Mouse (Mus musculus) hindbrain, postnatal 0 days (tissue): ENCODE measurements at regions not wholly inside any gene's neighbourhood (a gene's known extent, or its start where the extent isn't known, plus 50 kb on each side); places are given as distances from the start of the nearest gene placed in this dataset.

Source experiments
- ATAC-seq: fragments of 200-750 bp; cut with Nextera tagmentation; 2 replicates; pipeline ENCODE4 v1.8.0; 2017; ENCODE audit warnings: mild to moderate bottlenecking, moderate TSS enrichment, moderate library complexity
- DNase-seq: peaks from one replicate; pipeline ENCODE4 v3.0.0-alpha.2; 2015; ENCODE audit warnings: low spot score
- H3K27ac ChIP-seq: fragments of 300-500 bp; sonication (generic); 2 replicates; pipeline ENCODE4 v1.5.1; 2014; ENCODE audit warnings: mild to moderate bottlenecking
- H3K27me3 ChIP-seq: fragments of 300-500 bp; sonication (generic); 2 replicates; pipeline ENCODE4 v1.6.1; 2014; ENCODE audit warnings: low read length, mixed read lengths; ENCODE audit not compliant: insufficient read depth
- H3K36me3 ChIP-seq: fragments of 300-500 bp; sonication (generic); 2 replicates; pipeline ENCODE4 v1.6.1; 2014; ENCODE audit warnings: low read length, mixed read lengths; ENCODE audit not compliant: insufficient read depth
- H3K4me1 ChIP-seq: fragments of 300-500 bp; sonication (generic); 2 replicates; pipeline ENCODE4 v1.6.1; 2014; ENCODE audit warnings: antibody characterized with exemption, low read length, mixed read lengths; ENCODE audit not compliant: insufficient read depth
- H3K4me2 ChIP-seq: fragments of 300-500 bp; sonication (generic); 2 replicates; pipeline ENCODE4 v1.6.1; 2014; ENCODE audit warnings: low read depth, mild to moderate bottlenecking, low read length, moderate library complexity, mixed read lengths
- H3K4me3 ChIP-seq: fragments of 300-500 bp; sonication (generic); 2 replicates; pipeline ENCODE4 v1.5.1; 2014; ENCODE audit warnings: low read length
- H3K9ac ChIP-seq: fragments of 300-500 bp; sonication (generic); replicated peaks from 2 replicates; pipeline ENCODE4 v1.6.1; 2014; ENCODE audit warnings: mild to moderate bottlenecking, low read length, moderate library complexity, mixed read lengths
- H3K9me3 ChIP-seq: fragments of 300-500 bp; sonication (generic); 2 replicates; pipeline ENCODE4 v1.6.1; 2016; ENCODE audit warnings: low read length, mixed read lengths
- CTCF ChIP-seq: IDR thresholded peaks from 2 replicates; pipeline ENCODE4 v1.5.1; 2016; ENCODE audit warnings: antibody characterized with exemption, control low read depth, low read depth
- WGBS: fragments of 180-500 bp; shearing (Covaris S2); extraction: QIAGEN DNeasy Blood & Tissue Kit; methylation state at CpG from one replicate; pipeline ENCODE4 v1.1.7; 2014; 5-methylcytosine and 5-hydroxymethylcytosine counted together

DNA sequence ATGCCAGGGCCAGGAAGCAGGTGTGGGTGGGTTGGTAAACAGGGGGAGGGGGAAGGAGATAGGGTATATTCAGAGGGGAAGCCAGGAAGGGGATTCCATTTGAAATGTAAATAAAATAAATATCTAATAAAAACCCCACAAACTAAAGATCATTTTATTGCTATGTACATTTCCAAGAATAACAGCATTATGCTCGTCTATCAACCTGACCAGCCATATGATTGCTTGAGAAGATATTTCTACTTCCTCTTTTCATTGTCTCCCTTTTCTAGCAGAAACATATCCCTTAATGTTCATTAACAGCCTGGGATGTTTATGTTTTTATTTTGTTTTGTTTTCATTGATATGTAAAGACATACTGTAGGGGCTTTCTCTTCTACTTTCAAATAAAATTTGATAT lies 202.6 kb downstream of the Slitrk5 start:
- Histone ChIP-seq H3K27ac (no peak overlapping the region), H3K36me3 (no peaks in the 10 kb centered on the region), H3K4me3 (no peak overlapping the region), H3K9me3 (no peaks in the 10 kb centered on the region), H3K9ac (no peak overlapping the region), H3K27me3 (no peaks in the 10 kb centered on the region), H3K4me2 (no peak overlapping the region), H3K4me1 (no peaks in the 10 kb centered on the region)
- ATAC-seq (no peak), DNase-seq (no peak)
- no peak for TF ChIP-seq CTCF
- 95% methylated on average over 1 of the region's 1 CpGs for WGBS

DNA sequence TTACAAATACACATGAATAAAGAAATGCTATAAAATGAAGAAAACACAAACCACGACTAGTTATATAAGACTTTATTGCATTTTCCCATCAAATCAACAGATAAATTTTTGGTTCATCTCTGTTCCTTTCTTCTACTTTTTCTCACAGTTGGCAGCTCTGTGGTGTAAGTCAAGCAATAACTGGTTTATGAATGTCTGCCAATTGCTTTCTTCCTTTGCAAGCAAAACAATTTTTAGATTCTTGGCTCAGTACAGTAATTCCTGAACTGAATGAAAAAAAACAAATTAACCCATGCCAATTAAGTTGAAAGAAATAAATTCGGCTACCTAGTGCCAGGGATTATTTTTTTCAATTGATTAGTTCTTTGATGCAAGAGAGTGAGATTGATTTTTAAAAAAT lies 203.1 kb downstream of the Slitrk5 start:
- no peaks in the 10 kb centered on the region for H3K36me3 ChIP-seq
- no peaks in the 10 kb centered on the region for H3K4me1 ChIP-seq
- ATAC-seq (no peak), DNase-seq (peak; percentile 21)
- WGBS, result 60% methylated on average over 2 of the region's 2 CpGs
- no peak for TF ChIP-seq CTCF
- no peak overlapping the region for H3K4me2 ChIP-seq
- no peak overlapping the region for H3K4me3 ChIP-seq
- no peak overlapping the region for H3K9ac ChIP-seq
- no peaks in the 10 kb centered on the region for H3K27me3 ChIP-seq
- H3K9me3 ChIP-seq, result no peaks in the 10 kb centered on the region
- H3K27ac ChIP-seq, result no peak overlapping the region

DNA sequence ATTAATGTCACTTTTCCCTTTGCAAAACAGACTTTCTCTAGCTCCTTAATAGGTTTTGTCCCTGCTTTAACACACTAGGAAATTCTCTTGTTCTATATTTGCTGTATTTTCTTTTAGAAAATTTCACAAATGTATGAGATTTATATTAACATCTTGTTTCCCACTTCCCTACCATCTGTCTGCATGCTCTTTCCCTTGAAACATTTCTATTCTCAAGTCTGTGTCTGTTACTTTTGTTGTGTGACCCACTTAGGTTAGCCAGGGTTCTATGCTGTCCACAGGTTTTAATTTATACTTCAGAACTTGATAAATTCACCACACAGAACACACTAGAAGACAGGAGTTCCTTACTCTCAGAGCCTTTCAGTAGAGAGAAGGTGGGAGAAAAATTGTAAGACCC lies 209.1 kb downstream of the Slitrk5 start:
- no peak overlapping the region for H3K4me3 ChIP-seq
- ATAC-seq, result no peak

DNA sequence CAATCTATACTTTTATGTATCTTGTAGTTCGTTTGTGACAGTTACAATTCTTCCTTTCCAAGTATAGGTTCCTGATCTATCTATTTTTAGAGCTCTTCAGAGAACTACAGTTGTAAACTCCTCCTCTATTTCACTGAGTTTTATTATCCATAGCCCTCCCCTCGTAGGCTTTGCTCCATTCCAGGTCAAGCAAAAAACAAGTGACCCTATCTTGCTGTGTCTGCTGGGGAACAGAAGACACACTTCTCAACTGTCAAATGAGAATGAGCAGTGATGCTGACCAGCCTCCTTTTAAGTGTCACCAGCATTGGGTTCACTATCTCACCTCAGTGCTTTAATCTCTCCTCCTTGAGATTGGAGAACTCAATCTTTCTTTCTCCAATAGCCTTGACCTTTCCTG lies 212.8 kb downstream of the Slitrk5 start:
- Histone ChIP-seq H3K9ac (no peak overlapping the region), H3K9me3 (no peaks in the 10 kb centered on the region), H3K27me3 (no peaks in the 10 kb centered on the region), H3K27ac (no peak overlapping the region), H3K4me2 (no peak overlapping the region), H3K4me3 (no peak overlapping the region), H3K4me1 (no peaks in the 10 kb centered on the region), H3K36me3 (no peaks in the 10 kb centered on the region)
- DNase-seq (no peak), ATAC-seq (no peak)
- TF ChIP-seq CTCF, result no peak
- 64% methylated on average over 2 of the region's 2 CpGs for WGBS

More for the DNA sequence above, 209.1 kb downstream of the Slitrk5 start:
- H3K27ac ChIP-seq, result no peak overlapping the region
- no peak for DNase-seq
- H3K4me1 ChIP-seq, result no peaks in the 10 kb centered on the region
- TF ChIP-seq CTCF, result no peak
- no peak overlapping the region for H3K4me2 ChIP-seq
- H3K9ac ChIP-seq, result no peak overlapping the region
- H3K36me3 ChIP-seq, result no peaks in the 10 kb centered on the region
- H3K9me3 ChIP-seq, result no peaks in the 10 kb centered on the region
- no peaks in the 10 kb centered on the region for H3K27me3 ChIP-seq

DNA sequence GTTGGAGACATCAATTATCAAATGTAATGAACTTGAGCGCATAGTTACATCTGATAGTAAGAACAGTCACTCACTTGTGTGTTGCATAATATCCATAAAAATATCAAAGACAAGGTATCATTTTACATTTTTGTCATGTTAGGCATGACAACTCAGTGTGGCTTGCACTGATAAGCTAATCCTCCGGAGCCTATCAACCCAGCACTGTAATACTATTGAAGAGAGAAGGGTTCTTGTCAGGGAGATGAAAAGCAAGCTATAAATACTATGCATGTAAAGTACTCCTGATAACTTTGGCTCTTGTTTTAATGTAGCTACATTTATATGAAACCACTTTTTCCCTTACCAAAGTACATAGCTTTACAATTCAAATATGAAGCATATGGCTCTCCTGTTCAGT lies 213.9 kb downstream of the Slitrk5 start:
- H3K9ac ChIP-seq, result no peak overlapping the region
- H3K36me3 ChIP-seq, result no peaks in the 10 kb centered on the region
- no peak overlapping the region for H3K4me2 ChIP-seq
- H3K27ac ChIP-seq, result no peak overlapping the region
- H3K4me3 ChIP-seq, result no peak overlapping the region
- no peak for TF ChIP-seq CTCF
- H3K9me3 ChIP-seq, result no peaks in the 10 kb centered on the region
- no peak for ATAC-seq
- DNase-seq, result no peak
- 87% methylated on average over 2 of the region's 2 CpGs for WGBS
- no peaks in the 10 kb centered on the region for H3K27me3 ChIP-seq
- no peaks in the 10 kb centered on the region for H3K4me1 ChIP-seq
